Mouse (Mus musculus): ENCODE results near the gene Oscp1. TPM values are rescaled to one million over a fixed set of nuclear protein-coding genes. Genes with fewer than 3 reads are reported as not detected.

The Oscp1 gene
- polyA plus RNA-seq, 1 experiment from 2014 or later: 11.8 TPM

GRCm38 (mm10) chr4:126118651-126119050 is 60.3 kb downstream of the Oscp1 start:
- Histone ChIP-seq H3K9me3 (ENCODE audit: low read length) (no peaks in the 10 kb centered on the region), H3K4me2 (replicated peaks; ENCODE audit: low read depth, low read length) (no peak overlapping the region), H3K27me3 (replicated peaks; ENCODE audit: insufficient read depth, low read length) (no peaks in the 10 kb centered on the region), H3K27ac (ENCODE audit: low read length) (no peak overlapping the region), H3K4me1 (ENCODE audit: insufficient read depth, low read depth, low read length) (peaks cover 10% of the 10 kb centered on the region; the same call in 1 of the 2 replicates), H3K4me3 (ENCODE audit: low read depth, low read length) (no peak overlapping the region), H3K9ac (replicated peaks; ENCODE audit: low read depth) (no peak overlapping the region), H3K36me3 (ENCODE audit: insufficient read depth, low read length) (no peaks in the 10 kb centered on the region)
- DNase-seq (ENCODE audit: low spot score): no peak
- WGBS: 86% methylated on average over 4 of the region's 4 CpGs
- TF ChIP-seq CTCF (IDR thresholded peaks at IDR 0.05): no peak
- TF ChIP-seq EP300 (IDR thresholded peaks at IDR 0.05): no peak
- ATAC-seq: no peak

- Histone ChIP-seq H3K9ac (replicated peaks; ENCODE audit: low read depth) (no peak overlapping the region), H3K9me3 (ENCODE audit: low read length) (no peaks in the 10 kb centered on the region), H3K36me3 (ENCODE audit: insufficient read depth, low read length) (no peaks in the 10 kb centered on the region), H3K4me2 (replicated peaks; ENCODE audit: low read depth, low read length) (no peak overlapping the region), H3K4me1 (ENCODE audit: insufficient read depth, low read depth, low read length) (peaks cover 10% of the 10 kb centered on the region; the same call in 1 of the 2 replicates), H3K27me3 (replicated peaks; ENCODE audit: insufficient read depth, low read length) (no peaks in the 10 kb centered on the region), H3K4me3 (ENCODE audit: low read depth, low read length) (no peak overlapping the region), H3K27ac (ENCODE audit: low read length) (no peak overlapping the region)
- ATAC-seq: no peak
- DNase-seq (ENCODE audit: low spot score): no peak
- TF ChIP-seq EP300 (IDR thresholded peaks at IDR 0.05) (no peak), CTCF (IDR thresholded peaks at IDR 0.05) (no peak)
- WGBS: 82% methylated on average over 1 of the region's 1 CpGs
Measured at GRCm38 (mm10) chr4:126119051-126119450, 60.7 kb downstream of the Oscp1 start.

- Histone ChIP-seq H3K27ac (ENCODE audit: low read length) (no peak overlapping the region), H3K4me2 (replicated peaks; ENCODE audit: low read depth, low read length) (no peak overlapping the region), H3K9me3 (ENCODE audit: low read length) (no peaks in the 10 kb centered on the region), H3K27me3 (replicated peaks; ENCODE audit: insufficient read depth, low read length) (no peaks in the 10 kb centered on the region), H3K4me1 (ENCODE audit: insufficient read depth, low read depth, low read length) (peaks cover 10% of the 10 kb centered on the region; the same call in 1 of the 2 replicates), H3K9ac (replicated peaks; ENCODE audit: low read depth) (no peak overlapping the region), H3K4me3 (ENCODE audit: low read depth, low read length) (no peak overlapping the region), H3K36me3 (ENCODE audit: insufficient read depth, low read length) (no peaks in the 10 kb centered on the region)
- TF ChIP-seq CTCF (IDR thresholded peaks at IDR 0.05) (no peak), EP300 (IDR thresholded peaks at IDR 0.05) (no peak)
- DNase-seq (ENCODE audit: low spot score) (no peak), ATAC-seq (no peak)
- 92% methylated on average over 5 of the region's 5 CpGs for WGBS
Measured at GRCm38 (mm10) chr4:126120052-126120451, 61.7 kb downstream of the Oscp1 start.

- Histone ChIP-seq H3K9ac (replicated peaks; ENCODE audit: low read depth) (no peak overlapping the region), H3K9me3 (ENCODE audit: low read length) (no peaks in the 10 kb centered on the region), H3K4me2 (replicated peaks; ENCODE audit: low read depth, low read length) (no peak overlapping the region), H3K36me3 (ENCODE audit: insufficient read depth, low read length) (peaks cover 3% of the 10 kb centered on the region; the same call in 1 of the 2 replicates), H3K27me3 (replicated peaks; ENCODE audit: insufficient read depth, low read length) (no peaks in the 10 kb centered on the region), H3K27ac (ENCODE audit: low read length) (no peak overlapping the region), H3K4me3 (ENCODE audit: low read depth, low read length) (no peak overlapping the region), H3K4me1 (ENCODE audit: insufficient read depth, low read depth, low read length) (peaks cover 10% of the 10 kb centered on the region; the same call in 1 of the 2 replicates)
- ATAC-seq (no peak), DNase-seq (ENCODE audit: low spot score) (no peak)
- TF ChIP-seq EP300 (IDR thresholded peaks at IDR 0.05) (no peak), CTCF (IDR thresholded peaks at IDR 0.05) (no peak)
- 81% methylated on average over 2 of the region's 2 CpGs for WGBS
Measured at GRCm38 (mm10) chr4:126120506-126120905, 62.1 kb downstream of the Oscp1 start.

GRCm38 (mm10) chr4:126123309-126124040 is 65.1 kb downstream of the Oscp1 start:
- ATAC-seq (peak; percentile 55), DNase-seq (ENCODE audit: low spot score) (no peak)
- Histone ChIP-seq H3K27me3 (replicated peaks; ENCODE audit: insufficient read depth, low read length) (no peaks in the 10 kb centered on the region), H3K4me3 (ENCODE audit: low read depth, low read length) (no peak overlapping the region), H3K4me1 (ENCODE audit: insufficient read depth, low read depth, low read length) (peaks cover 4% of the 10 kb centered on the region; the same call in 1 of the 2 replicates), H3K9me3 (ENCODE audit: low read length) (no peaks in the 10 kb centered on the region), H3K36me3 (ENCODE audit: insufficient read depth, low read length) (peaks cover 17% of the 10 kb centered on the region), H3K9ac (replicated peaks; ENCODE audit: low read depth) (no peak overlapping the region), H3K4me2 (replicated peaks; ENCODE audit: low read depth, low read length) (no peak overlapping the region), H3K27ac (ENCODE audit: low read length) (0 out of 2 replicates have a peak overlapping the region, but pooled peaks have one; percentile 27)
- TF ChIP-seq CTCF (IDR thresholded peaks at IDR 0.05): no peak
- no peak for TF ChIP-seq EP300 (IDR thresholded peaks at IDR 0.05)
- 52% methylated on average over 10 of the region's 10 CpGs for WGBS

- 0 out of 2 replicates have a peak overlapping the region, but pooled peaks have one; percentile 3 for H3K4me2 ChIP-seq (replicated peaks; ENCODE audit: low read depth, low read length)
- peak; percentile 25; the same call in 1 of the 2 replicates for TF ChIP-seq EP300 (IDR thresholded peaks at IDR 0.05)
- TF ChIP-seq CTCF (IDR thresholded peaks at IDR 0.05): no peak
- peak overlapping the region; percentile 94 for H3K27ac ChIP-seq (ENCODE audit: low read length)
- H3K9ac ChIP-seq (replicated peaks; ENCODE audit: low read depth): no peak overlapping the region
- DNase-seq (ENCODE audit: low spot score): peak; percentile 70
- peaks cover 17% of the 10 kb centered on the region for H3K36me3 ChIP-seq (ENCODE audit: insufficient read depth, low read length)
- H3K27me3 ChIP-seq (replicated peaks; ENCODE audit: insufficient read depth, low read length): no peaks in the 10 kb centered on the region
- peak; percentile 8 for ATAC-seq
- peaks cover 40% of the 10 kb centered on the region for H3K4me1 ChIP-seq (ENCODE audit: insufficient read depth, low read depth, low read length)
- H3K9me3 ChIP-seq (ENCODE audit: low read length): no peaks in the 10 kb centered on the region
- H3K4me3 ChIP-seq (ENCODE audit: low read depth, low read length): no peak overlapping the region
- WGBS: 15% methylated on average over 11 of the region's 11 CpGs
Measured at GRCm38 (mm10) chr4:126130502-126130901, 72.1 kb downstream of the Oscp1 start.
